Mouse (Mus musculus) intestine, postnatal 0 days (tissue): ENCODE measurements around the gene Bahd1. TPM values are rescaled to one million over a fixed set of nuclear protein-coding genes. Genes with fewer than 3 reads are reported as not detected.

ENCODE experiments used
- ATAC-seq: fragments of 200-750 bp; cut with Nextera tagmentation; 2 replicates; pipeline ENCODE4 v1.8.0; 2017; ENCODE audit warnings: mild to moderate bottlenecking, moderate TSS enrichment, moderate library complexity
- H3K27ac ChIP-seq: fragments of 300-500 bp; sonication (generic); 2 replicates; pipeline ENCODE4 v1.5.1; 2014; ENCODE audit warnings: mild to moderate bottlenecking, low read depth, low read length, moderate library complexity
- H3K27me3 ChIP-seq: fragments of 300-500 bp; sonication (generic); replicated peaks from 2 replicates; pipeline ENCODE4 v1.6.1; 2014; ENCODE audit warnings: low read length, mixed read lengths; ENCODE audit not compliant: control insufficient read depth, insufficient read depth
- H3K36me3 ChIP-seq: fragments of 300-500 bp; sonication (generic); 2 replicates; pipeline ENCODE4 v1.6.1; 2014; ENCODE audit warnings: mild to moderate bottlenecking, moderate library complexity; ENCODE audit not compliant: control insufficient read depth, insufficient read depth
- H3K4me1 ChIP-seq: fragments of 300-500 bp; sonication (generic); replicated peaks from 2 replicates; pipeline ENCODE4 v1.6.1; 2014; ENCODE audit warnings: antibody characterized with exemption, low read length, mixed read lengths; ENCODE audit not compliant: control insufficient read depth, insufficient read depth
- H3K4me2 ChIP-seq: fragments of 300-500 bp; sonication (generic); replicated peaks from 2 replicates; pipeline ENCODE4 v1.6.1; 2014; ENCODE audit warnings: low read depth, mild to moderate bottlenecking, moderate library complexity
- H3K4me3 ChIP-seq: fragments of 300-500 bp; sonication (generic); 2 replicates; pipeline ENCODE4 v1.5.1; 2014; ENCODE audit warnings: low read depth, low read length
- H3K9ac ChIP-seq: fragments of 300-500 bp; sonication (generic); 2 replicates; pipeline ENCODE4 v1.6.1; 2014; ENCODE audit warnings: mild to moderate bottlenecking, low read depth, low read length
- H3K9me3 ChIP-seq: fragments of 300-500 bp; sonication (generic); 2 replicates; pipeline ENCODE4 v1.6.1; 2016; ENCODE audit warnings: mixed run types; ENCODE audit not compliant: control insufficient read depth
- CTCF ChIP-seq: sonication (generic); IDR thresholded peaks from 2 replicates; pipeline ENCODE4 v1.5.1; 2016; ENCODE audit warnings: low read depth, mild to moderate bottlenecking, control low read depth, antibody characterized with exemption, moderate library complexity
- WGBS: fragments of 180-500 bp; shearing (Covaris S2); extraction: QIAGEN DNeasy Blood & Tissue Kit; methylation state at CpG from one replicate; pipeline ENCODE4 v1.1.7; 2014; 5-methylcytosine and 5-hydroxymethylcytosine counted together
- polyA plus RNA-seq: library from polyadenylated mRNA; unstranded; fragments of >200 nt; fragmentation: Nextera tagmentation; extraction: Ambion mirVana; gene quantifications from 2 replicates; pipeline ENCODE4 v1.2.1, GENCODE M21; 2015

Bahd1 gene
- polyA plus RNA-seq, 1 experiment from 2014 or later, result 6.1 TPM

- Histone ChIP-seq H3K9me3 (no peaks in the 10 kb centered on the region), H3K27me3 (no peaks in the 10 kb centered on the region), H3K4me2 (no peak overlapping the region), H3K4me1 (peaks cover 6% of the 10 kb centered on the region; the same call in 1 of the 2 replicates), H3K27ac (no peak overlapping the region), H3K4me3 (no peak overlapping the region), H3K9ac (no peak overlapping the region), H3K36me3 (no peaks in the 10 kb centered on the region)
- ATAC-seq, result no peak
- 66% methylated on average over 3 of the region's 3 CpGs for WGBS
- TF ChIP-seq CTCF, result no peak
These were observed 7.6 kb downstream of the Bahd1 start for GRCm38 (mm10) chr2:118907781-118908180.

DNA sequence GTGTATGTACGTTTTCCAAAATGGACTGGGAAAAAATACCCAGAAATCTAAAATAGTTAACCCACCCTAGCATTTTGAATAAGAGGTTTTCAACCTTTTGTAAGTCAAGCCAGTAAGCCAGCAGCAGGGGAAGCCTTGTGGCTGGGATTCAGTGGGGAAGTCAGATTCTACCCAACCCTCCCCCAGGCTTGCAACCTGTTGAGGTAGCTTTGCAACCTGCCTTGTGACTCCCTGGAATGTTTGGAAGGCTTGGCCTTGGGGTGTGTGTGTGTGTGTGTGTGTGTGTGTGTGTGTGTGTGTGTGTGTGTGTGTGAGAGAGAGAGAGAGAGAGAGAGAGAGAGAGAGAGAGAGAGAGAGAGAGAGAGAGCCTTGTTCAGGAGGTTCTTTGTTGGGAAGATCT is 9.0 kb downstream of the Bahd1 start:
- Histone ChIP-seq H3K4me3 (no peak overlapping the region), H3K27ac (no peak overlapping the region), H3K9ac (no peak overlapping the region), H3K36me3 (no peaks in the 10 kb centered on the region), H3K4me2 (no peak overlapping the region), H3K9me3 (no peaks in the 10 kb centered on the region), H3K4me1 (peaks cover 14% of the 10 kb centered on the region), H3K27me3 (no peaks in the 10 kb centered on the region)
- no peak for TF ChIP-seq CTCF
- ATAC-seq, result no peak
- 83% methylated on average over 1 of the region's 1 CpGs for WGBS

GRCm38 (mm10) chr2:118910605-118911278 is 10.6 kb downstream of the Bahd1 start:
- 54% methylated on average over 7 of the region's 7 CpGs for WGBS
- no peak for TF ChIP-seq CTCF
- Histone ChIP-seq H3K36me3 (no peaks in the 10 kb centered on the region), H3K4me1 (peaks cover 14% of the 10 kb centered on the region; the same call in 1 of the 2 replicates), H3K9me3 (no peaks in the 10 kb centered on the region), H3K9ac (no peak overlapping the region), H3K4me2 (peak overlapping the region; percentile 35), H3K27ac (peak overlapping the region; percentile 9; the same call in 1 of the 2 replicates), H3K27me3 (no peaks in the 10 kb centered on the region), H3K4me3 (0 out of 2 replicates have a peak overlapping the region, but pooled peaks have one; percentile 2)
- ATAC-seq, result peak; percentile 61

GRCm38 (mm10) chr2:118912706-118913105 is 12.5 kb downstream of the Bahd1 start:
- no peak overlapping the region for H3K27ac ChIP-seq
- TF ChIP-seq CTCF, result no peak
- 85% methylated on average over 8 of the region's 8 CpGs for WGBS
- no peak overlapping the region for H3K4me2 ChIP-seq
- H3K9ac ChIP-seq, result no peak overlapping the region
- H3K27me3 ChIP-seq, result no peaks in the 10 kb centered on the region
- no peak for ATAC-seq
- no peak overlapping the region for H3K4me3 ChIP-seq
- H3K36me3 ChIP-seq, result peaks cover 9% of the 10 kb centered on the region
- no peaks in the 10 kb centered on the region for H3K9me3 ChIP-seq
- H3K4me1 ChIP-seq, result peaks cover 14% of the 10 kb centered on the region; the same call in 1 of the 2 replicates

DNA sequence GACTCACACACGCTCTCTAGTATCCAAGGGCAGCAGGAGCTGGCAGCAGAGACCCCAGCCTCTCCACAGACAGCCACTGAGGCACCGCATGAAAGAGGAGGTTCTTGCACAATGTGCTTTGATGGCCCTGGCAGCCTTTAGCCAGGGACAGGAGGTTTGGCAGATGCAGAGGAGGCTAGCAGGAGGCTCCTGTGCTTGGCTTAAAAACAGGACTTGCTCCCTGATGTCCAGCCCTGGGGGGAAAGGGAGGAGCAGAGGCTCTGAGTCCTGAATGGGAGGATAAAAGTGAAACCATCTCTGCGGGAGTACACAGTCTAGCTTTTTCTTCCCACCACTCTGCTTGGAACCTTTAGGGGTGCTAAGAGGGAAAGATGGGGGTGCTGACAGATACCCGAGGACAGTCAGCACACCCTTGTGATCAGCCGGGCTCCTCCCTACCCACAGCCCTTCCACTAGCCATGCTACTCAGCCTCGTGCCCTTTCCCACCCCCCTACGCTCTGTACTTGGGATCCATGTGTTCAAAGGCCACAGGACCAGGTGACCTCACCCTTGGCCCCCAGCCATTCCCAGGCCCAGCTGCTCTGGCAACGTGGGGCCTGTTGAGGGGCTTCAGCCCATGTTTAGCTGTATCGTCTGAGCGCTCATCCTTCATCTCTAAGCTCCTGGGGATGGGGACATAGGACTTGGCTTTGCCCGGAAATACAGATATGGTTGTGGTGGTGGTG is 13.5 kb downstream of the Bahd1 start:
- H3K4me3 ChIP-seq, result no peak overlapping the region
- H3K9me3 ChIP-seq, result no peaks in the 10 kb centered on the region
- no peak for ATAC-seq
- 40% methylated on average over 11 of the region's 11 CpGs for WGBS
- no peaks in the 10 kb centered on the region for H3K27me3 ChIP-seq
- peaks cover 14% of the 10 kb centered on the region; the same call in 1 of the 2 replicates for H3K4me1 ChIP-seq
- peaks cover 13% of the 10 kb centered on the region for H3K36me3 ChIP-seq
- H3K9ac ChIP-seq, result 0 out of 2 replicates have a peak overlapping the region, but pooled peaks have one; percentile 5
- TF ChIP-seq CTCF, result no peak
- H3K4me2 ChIP-seq, result peak overlapping the region; percentile 25
- H3K27ac ChIP-seq, result no peak overlapping the region

DNA sequence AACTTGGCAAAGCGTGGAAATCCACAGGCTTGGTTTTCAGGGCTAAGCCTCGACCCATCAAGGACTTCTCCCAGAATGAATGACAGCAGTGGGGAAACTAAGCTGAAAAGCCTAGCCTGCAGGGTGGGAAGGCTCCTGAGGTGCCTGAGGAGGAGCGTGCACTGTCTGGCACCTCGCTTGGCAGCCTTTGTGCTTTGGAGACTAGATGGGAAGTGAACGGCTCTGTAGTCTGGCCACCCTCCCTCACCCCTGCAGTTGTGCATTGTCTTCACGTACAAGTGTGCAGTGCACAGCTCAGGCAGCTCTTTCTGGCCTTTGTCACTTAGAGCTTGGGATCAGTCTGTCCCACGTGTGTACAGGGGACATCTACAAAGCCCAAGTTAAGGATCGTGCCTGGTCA is 14.5 kb downstream of the Bahd1 start:
- ATAC-seq, result no peak
- H3K27ac ChIP-seq, result no peak overlapping the region
- H3K9ac ChIP-seq, result no peak overlapping the region
- H3K4me3 ChIP-seq, result no peak overlapping the region
- no peak overlapping the region for H3K4me2 ChIP-seq
- H3K4me1 ChIP-seq, result peaks cover 14% of the 10 kb centered on the region; the same call in 1 of the 2 replicates
- H3K36me3 ChIP-seq, result peaks cover 23% of the 10 kb centered on the region
- no peaks in the 10 kb centered on the region for H3K27me3 ChIP-seq
- no peak for TF ChIP-seq CTCF
- no peaks in the 10 kb centered on the region for H3K9me3 ChIP-seq
- 70% methylated on average over 8 of the region's 8 CpGs for WGBS
